Mouse (Mus musculus) kidney, adult 8-10 months (tissue): ENCODE results near the gene Hormad2.

ENCODE experiments used
- DNase-seq, 2 experiments: peaks; one replicate each; pipeline ENCODE4 v3.0.0; 2022

Hormad2 gene

DNA sequence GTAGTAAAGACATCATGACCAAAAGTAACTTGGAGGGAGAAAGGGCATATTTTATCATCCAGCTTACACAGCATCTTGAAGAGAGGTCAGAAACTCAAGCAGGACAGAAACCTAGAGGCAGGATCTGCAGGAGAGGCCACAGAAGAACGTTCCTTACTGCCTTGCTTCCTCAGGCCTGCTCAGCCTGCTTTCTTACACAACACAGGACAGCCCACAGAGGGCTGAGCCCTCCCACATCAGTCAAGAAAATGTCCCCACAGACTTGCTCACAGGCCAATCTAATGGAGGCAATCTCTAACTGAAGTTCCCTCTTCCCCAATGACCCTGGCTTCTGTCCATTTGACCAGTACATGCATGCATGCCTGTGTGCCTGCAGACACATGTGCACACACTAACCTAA lies 1.4 kb upstream of the Hormad2 start:
- no peak for DNase-seq

DNA sequence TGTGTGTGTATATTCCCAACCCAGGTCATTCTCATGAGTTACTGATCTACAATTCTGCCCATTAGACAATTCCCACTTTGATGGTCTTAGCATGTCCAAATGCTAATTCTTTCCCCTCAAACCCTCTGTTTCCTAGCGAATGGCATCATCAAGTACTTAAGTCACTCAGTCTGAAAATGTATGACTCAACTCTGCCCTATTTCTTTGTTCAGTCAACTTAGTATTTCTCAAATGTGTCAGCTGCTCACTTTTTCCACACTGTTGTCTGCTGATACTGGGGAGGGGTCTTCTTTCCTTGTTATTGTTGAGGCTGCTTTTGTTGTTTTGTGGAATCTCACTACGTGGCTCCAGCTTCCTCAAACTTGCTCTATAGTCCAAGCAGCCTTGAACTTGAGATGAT lies 2.7 kb downstream of the Hormad2 start:
- DNase-seq = no peak

DNA sequence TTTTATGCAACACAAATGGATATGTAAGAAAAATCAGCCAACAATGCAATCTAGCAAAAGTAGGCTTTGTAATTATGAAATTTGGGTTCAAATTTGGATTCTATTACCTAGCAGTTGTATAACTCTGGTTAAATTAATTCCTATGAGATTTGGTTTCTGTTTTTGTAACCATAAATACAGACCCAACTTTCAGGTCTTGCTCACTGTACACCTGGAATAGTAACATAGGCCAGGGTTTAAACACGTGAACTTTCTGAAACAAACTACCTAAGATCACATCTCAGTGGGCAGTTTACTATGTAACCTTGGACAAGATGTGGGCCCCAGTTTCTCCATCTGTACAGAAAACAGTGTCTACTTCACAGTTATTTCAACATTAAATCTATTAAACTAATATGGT lies 3.6 kb downstream of the Hormad2 start:
- no peak for DNase-seq

DNA sequence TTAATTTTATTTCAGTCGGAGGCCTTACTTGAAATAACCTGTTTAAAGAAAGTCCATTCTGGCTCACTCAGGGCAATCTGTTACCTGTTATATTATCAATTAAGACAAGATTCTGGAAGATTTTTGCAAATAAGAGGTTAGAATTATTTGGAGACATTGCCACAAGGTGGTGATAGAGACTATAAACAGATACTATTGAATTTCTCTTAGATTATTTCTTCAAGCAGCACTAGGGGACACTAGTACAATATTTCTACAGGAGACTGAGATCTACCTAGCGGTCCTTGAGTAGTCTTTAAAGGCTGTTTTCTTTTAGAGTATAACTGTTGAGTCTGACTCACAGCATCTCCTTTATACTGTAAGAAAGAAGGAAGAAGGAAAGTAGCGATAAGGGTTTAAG lies 4.3 kb downstream of the Hormad2 start:
- DNase-seq = peak in 1 of 2 experiments; percentile 5

DNA sequence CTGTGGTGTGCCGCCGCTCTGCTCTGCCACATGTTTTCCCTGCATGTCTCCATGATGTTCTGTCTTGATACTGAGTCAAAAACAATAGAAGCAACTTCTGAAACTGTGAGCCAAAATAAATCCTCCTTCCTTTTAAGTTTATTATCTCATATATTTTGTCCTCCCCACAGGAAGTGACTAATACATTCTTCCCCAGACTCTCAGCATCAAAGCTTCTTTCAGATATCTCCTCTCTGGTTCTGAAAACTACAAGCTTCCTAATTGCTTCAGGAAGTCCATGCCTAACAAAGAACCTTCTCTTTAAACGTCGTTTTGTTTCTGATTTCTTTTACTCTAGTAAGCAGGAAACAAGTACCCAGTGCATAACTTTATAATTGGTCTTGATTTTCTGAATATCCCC lies 6.4 kb downstream of the Hormad2 start:
- DNase-seq = no peak

DNA sequence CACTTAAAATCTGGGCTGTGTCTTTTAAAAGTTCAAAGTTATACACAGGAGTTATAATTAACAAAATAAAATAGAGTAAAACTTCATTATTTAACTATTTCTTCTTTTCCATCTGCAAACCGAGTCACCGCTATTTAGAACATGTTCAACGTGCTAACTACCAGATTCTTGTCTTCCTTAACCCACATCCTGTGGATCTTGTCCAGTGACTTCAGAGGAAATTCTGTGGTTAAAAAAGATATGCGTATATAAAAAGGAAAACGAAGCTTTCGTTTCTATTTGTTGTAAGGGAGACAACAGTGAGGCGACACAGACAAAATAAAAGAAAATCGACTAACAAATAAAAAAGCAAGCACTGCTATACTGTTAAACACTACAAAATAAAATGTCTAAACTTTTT lies 17.1 kb downstream of the Hormad2 start:
- DNase-seq = no peak

DNA sequence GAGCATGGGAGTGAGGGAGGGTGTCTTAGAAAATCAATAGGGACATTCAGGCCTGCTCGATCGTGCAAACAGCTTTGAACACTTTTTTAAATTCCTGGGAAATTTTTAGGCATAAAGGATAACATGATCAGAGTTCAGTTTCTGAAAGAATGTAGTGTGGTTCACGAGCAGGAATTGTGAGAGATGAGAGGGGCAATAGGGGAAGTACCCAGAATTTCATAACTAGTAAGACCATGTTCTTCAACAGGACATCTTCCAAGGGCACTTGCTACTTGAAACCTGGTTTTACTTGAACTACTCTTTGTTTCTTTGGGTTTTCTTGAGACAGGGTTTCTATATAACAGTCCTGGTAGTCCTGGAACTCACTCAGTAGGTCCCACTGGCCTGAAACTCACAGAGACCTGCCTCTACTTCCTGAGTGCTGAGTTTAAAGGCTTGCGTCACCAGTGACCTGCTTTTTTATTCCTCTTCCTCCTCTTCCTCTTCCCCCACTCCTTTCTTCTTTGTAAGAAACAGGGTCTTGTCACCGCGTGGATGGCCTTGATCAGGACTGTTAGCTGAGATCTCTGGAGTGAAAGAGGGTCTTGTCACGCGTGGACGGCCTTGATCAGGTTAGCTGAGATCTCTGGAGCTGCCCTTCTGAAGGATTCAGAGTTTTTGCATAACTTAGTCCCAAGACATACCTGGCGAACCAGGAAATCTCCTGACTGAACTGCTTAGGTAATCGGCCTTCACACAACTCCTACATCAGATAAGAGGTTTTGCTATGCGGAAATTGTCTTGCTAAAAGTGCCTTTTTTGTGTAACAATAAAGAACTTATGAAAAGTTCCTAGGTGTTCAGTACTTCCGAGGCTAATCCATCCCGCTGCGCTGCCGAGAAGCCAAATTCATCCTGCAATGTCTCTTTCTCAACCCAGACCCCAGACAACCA lies 18.1 kb downstream of the Hormad2 start:
- no peak for DNase-seq

DNA sequence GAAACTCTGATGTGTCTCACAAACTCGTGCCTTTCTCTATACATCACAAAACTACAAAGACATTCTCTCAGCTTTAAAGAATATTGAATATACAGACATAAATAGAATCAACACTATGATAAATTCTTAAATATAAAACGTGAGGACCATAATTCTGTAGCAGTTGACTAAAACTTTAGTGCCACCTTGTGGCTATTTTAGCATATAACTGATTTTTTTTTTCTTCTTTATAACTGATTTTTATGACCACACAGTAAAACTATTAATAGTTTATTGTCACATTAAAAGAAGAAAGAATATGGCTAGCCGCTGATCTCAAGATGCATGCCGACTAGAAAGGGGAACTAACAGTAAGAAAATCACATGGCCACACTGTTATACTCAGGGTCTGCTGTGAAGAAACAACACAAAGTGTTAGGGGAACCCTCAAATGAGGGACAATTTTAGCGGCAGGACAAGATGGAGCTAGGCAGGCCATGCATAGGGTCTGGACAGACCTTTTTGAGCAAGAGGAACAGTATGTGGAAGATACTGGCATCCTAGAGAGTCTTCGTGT lies 18.9 kb downstream of the Hormad2 start:
- DNase-seq = no peak

DNA sequence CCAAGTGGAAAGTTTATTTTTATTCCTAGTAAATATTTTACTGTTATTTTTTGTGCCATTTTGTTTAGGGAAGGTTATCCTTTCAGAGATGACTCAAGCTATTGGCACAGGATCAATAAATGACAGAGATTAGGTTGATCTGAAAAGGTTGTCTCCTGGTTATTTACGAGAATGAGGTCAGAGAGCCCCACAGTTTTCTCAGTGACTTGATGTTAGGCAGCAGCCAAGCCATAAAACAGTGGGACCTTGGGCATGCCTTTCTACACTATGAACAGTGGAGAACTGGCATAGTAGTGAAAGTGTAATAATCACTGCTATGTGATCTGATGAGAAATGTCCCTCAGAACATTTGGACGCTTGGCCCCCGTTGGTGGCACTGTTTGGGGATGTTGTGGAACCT lies 22.9 kb downstream of the Hormad2 start:
- DNase-seq = no peak

DNA sequence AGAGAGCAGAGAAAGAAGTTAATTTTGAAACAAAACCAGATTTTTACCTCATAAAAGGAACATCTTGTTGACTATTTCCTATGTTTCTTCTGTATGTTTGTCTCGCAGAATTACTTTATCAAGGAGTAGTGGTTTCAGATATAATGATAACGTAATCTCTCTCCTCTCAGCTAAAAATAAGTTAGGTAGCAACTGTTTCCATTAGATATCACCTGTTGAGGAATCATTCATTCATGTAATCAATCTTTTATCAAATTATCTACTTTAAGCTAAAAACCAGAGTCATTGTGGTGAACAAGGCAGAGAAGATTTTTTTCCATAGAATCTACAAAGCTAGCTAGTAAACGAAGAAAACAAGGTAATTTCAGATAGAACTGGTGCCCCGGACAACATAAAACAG lies 28.6 kb downstream of the Hormad2 start:
- DNase-seq = no peak

DNA sequence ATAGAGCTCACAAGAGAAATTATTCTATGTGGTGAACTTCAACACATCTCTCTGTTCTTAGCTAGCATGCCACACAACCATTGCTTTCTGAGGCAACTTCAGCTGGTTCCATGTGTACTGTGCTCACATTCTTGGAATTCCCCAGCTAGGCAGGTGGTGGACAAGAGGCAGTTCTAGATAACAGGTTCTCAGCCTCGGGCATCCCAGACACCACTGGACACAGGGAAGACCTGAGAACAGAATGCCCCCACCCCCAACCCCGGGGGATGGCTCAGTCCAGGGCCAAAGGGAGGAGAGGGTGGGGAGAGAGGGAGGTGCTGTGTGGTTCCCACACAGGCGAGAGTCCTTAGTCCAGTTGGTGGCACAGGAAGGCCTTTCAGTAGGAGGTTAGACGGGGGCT lies 36.6 kb downstream of the Hormad2 start:
- DNase-seq = no peak

DNA sequence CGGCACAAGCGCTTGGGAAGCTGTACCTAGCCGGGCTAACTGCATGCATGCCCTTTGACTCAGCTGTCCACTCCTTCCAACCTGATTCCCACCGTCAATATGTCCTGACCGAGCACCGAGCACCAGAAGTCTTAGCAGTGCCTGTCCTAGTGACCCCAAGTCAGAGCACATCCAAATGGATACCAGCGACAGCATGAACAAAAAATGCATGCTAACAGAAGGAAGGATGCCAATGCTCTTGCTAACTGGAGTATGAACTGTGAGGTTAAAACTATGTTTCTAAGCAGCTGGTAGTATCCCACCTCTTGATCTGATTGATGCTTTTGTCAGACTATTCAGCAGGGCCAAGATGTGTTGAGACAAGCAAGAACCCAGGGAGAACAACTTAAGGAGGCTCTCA lies 37.5 kb downstream of the Hormad2 start:
- DNase-seq = no peak

DNA sequence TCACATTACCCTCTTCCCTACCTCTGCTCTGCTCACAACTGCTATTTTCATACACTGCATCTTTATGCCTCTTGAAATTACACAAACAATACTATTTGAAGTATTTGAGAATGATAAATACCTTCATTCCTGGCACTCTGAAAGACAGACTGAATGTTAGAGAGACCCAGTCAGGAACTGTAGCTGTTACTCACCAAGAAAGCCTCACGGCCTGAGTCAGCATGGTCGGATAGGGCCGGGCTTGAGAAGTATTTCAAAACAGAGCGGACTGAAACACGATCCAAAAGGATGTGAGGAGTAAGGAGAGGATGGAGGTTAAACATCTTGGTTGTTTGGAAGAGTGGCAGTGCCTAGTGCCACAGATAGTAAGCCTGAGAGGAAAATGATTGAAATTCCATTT lies 39.7 kb downstream of the Hormad2 start:
- DNase-seq = no peak

DNA sequence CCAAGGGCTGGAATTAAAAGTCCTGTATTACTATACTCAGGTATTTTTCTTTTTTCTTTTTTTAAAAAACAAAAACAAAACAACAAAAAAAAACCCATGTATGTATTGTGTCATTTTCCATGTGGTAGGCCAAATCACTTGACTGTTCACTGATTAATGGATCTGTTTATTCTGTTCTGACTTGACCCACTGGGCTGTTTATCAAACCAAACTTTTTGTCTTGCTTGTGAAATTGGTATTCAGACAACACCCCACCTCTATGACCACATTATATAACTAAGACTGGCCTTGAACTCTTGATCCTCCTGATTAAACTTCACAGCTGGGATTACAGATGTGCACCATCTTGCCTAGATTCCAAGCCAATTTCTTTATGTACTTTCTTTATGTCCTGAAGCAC lies 46.7 kb downstream of the Hormad2 start:
- no peak for DNase-seq

DNA sequence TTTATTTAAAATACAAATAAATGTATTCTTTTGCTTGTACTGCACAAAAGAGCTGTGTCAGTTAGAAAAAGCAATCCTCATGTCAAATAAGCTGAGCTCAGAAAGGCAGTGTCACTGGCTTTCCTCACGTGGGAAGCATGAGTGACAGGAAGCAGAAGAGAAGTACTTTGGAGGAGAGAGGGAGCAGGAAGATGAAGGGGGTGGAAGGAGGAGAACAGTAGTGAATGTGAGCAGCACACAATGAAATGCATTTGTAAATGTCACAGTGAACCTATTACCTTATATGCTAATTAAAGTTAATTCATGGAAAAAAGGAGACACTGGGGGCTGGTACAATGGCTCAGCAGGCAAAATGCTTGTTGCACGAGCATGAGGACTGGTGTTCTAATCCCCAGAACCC lies 52.9 kb downstream of the Hormad2 start:
- DNase-seq = no peak

DNA sequence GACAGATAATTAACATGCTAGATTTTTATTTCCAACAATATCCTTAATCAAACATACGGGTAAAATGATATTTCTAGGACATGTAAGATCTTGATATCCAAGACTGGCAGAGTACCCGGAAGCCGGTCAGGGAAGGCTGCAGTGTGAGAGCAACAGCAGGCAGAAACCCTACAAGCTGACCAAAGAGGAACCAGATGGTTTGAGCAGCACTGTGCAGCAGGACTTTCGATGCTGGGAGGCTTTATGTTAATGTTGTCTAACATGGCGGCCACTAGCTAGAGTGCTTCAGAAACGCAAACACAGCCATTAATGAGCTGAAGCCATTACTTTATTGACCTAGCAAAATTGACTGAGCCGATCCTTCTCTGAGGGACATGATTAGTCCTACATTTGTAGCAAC lies 58.6 kb downstream of the Hormad2 start:
- no peak for DNase-seq

DNA sequence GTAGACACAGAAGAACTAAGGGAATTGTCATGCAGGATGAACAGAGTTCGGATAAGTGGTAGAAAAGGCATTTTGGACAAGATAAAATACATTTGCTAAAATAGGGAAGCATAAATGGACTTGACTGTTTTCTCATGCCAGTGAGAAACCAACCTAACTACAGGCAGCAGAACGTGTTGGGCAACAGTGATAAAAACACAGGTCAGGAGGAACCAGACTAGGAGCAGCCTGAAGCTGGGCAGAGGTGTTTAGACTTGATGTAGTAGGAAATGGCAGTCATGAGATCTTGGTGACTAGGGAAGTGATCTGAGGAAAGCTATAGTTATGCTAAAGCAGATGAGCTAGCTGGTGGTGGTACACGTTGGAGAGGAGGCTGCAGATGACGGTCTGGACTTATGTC lies 61.0 kb downstream of the Hormad2 start:
- no peak for DNase-seq

DNA sequence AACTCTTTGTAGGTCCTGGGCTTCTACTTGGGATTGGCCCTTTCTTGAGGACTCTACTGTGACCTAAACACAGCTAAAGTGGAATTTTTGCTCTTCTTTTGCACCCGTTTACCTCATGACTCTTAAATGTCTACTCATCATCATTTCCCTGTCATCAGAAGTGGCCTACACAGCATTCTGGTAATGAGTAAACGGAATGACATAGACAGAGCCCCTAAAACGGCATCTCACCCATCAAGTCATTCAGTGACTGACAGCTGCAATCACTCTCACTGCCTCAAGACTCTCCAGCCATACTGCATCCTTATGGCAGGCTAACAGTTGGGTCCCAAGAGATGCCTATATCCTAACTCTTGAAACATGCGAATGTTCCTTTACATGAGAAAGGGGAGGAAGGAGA lies 74.5 kb downstream of the Hormad2 start:
- no peak for DNase-seq

DNA sequence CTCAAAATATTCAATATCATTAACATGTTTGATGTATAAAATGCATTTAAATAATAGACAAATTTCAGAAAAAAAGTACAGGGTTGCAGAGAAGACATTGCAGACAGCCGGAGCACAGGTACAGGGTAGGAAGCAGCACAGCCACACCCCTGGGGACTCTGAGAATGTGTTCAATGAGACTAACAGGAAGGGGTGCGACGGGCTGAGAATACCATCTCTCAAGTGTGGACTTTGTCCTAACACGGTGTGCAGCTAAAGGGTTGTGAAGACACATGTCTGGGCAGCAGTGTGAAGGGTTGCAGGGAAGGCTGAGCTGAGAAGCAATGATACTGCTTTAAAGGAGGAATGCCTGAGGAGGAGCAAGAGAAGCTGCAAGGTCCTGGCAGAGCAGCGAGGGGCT lies 85.5 kb downstream of the Hormad2 start:
- DNase-seq = no peak

DNA sequence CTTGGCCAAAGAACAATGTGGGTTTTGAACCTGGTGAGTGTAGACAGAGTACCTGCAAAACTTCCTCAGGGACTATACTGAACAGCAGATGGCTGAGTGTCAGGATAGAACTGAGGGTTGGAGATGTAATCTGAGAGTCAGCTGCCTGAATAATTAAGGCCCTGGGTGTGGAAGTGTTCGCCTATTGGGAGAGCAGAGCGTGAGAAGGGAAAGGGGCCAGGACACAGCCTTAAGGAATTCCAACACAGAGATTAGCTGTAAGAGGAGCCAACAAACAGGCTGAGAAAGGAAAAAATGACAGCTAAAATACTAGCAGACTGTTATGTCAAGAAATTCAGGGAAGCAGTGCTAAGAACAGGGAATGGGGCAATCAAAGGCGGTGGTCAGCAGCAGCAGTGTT lies 88.3 kb downstream of the Hormad2 start:
- DNase-seq = no peak

DNA sequence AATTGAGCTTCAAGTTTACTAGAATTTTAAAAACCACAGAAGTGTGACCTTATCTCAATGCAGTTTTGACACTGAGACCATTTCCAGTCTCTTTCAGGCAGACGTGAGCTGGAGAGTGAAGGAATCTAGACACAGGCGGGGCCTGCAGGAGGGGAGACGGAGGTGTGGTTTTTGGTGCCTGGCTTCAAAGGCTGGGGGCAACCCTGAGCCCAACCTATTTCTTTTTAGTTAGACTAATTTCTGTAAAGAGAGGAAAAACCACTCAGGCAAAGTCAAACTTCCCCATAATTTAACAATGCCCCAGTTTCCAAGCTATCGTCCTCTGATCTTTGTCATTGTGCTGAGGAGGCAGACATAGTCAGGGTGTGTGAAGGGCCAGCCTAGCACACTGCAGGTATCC lies 97.0 kb downstream of the Hormad2 start:
- DNase-seq = no peak

DNA sequence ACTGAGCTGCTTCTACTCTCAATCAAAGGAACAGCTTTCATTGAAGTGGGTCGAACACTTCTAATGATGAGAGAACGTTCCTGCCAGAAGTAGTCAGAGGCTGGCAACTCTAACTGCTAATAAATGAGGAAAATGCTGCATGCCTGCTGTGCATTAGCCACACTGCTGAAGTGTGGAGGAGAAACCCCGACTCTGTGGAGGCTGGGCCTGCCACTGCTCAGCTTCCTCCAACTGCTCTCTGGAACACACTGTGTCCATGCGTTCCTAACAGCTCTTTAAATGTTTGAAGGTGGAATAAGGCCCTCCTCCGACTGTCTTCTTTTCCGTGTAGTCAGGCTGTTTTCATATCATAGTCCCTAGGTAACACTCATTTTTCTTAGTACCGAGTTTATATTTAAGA lies 98.9 kb downstream of the Hormad2 start:
- DNase-seq = no peak

DNA sequence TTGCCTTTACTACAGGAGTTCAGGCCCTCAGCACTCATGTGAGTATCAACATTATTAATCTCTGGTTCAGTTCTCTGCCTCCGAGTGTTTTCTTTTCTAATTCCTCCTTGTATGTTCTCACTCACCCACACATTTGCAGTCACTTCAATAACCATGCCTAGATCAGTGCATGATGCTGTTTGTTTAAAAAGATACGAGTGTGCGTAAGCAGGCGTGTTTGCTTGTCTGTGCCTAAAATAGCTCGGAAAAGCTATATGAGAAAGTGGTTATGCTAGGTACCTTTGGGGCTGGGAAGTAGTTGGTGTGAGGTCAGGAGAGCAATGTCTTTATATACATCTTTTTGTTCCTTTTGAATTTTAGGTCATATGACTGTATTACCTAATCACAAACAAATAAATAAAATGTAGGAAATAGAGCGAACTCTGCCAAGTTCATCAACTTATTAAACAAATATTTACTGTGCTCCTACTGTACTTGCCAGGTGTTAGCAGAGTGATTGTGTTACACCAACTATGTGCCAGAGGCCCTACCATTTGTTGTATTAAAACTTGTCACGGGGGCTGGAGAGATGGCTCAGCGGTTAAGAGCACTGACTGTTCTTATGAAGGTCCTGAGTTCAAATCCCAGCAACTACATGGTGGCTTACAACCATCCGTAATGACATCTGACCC lies 100.7 kb downstream of the Hormad2 start:
- no peak for DNase-seq

DNA sequence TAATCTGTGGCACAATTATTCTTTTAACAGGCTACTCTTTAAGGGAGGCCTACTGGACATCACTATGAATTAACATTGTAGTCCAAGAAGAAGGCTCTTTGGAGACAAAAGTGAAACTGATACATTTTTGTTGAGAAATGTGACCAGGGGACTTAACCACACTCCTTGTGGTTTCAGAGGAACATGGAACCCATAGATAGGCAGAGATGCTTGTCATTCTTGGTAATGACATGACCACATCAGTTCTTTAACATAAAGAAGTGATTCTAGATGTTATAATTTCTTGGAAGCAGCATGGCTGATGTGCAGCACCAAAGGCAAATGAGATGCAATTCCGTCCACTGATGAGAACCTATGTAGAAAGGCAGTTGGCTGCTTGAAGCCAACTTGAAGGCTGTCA lies 101.6 kb downstream of the Hormad2 start:
- DNase-seq = no peak
